Mouse (Mus musculus) heart, embryonic 13.5 days (tissue): ENCODE measurements at regions not wholly inside any gene's neighbourhood (a gene's known extent, or its start where the extent isn't known, plus 50 kb on each side); places are given as distances from the start of the nearest gene placed in this dataset.

ENCODE experiments used
- ATAC-seq: fragments of 200-750 bp; cut with Nextera tagmentation; 2 replicates; pipeline ENCODE4 v1.8.0; 2017; ENCODE audit warnings: moderate TSS enrichment; ENCODE audit not compliant: insufficient number of reproducible peaks, low FRiP score, low TSS enrichment; ENCODE audit errors: extremely low read depth
- H3K27ac ChIP-seq: fragments of 300-500 bp; sonication (generic); replicated peaks from 2 replicates; pipeline ENCODE4 v1.5.1; 2015; ENCODE audit warnings: moderate library complexity, mild to moderate bottlenecking, inconsistent platforms
- H3K27me3 ChIP-seq: fragments of 300-500 bp; sonication (generic); replicated peaks from 2 replicates; pipeline ENCODE4 v1.6.1; 2015; ENCODE audit warnings: mild to moderate bottlenecking, inconsistent platforms
- H3K36me3 ChIP-seq: fragments of 300-500 bp; sonication (generic); 2 replicates; pipeline ENCODE4 v1.6.1; 2015; ENCODE audit warnings: mild to moderate bottlenecking, inconsistent platforms
- H3K4me1 ChIP-seq: fragments of 300-500 bp; sonication (generic); 2 replicates; pipeline ENCODE4 v1.6.1; 2015; ENCODE audit warnings: inconsistent platforms
- H3K4me2 ChIP-seq: fragments of 300-500 bp; sonication (generic); 2 replicates; pipeline ENCODE4 v1.6.1; 2015; ENCODE audit warnings: inconsistent platforms, mild to moderate bottlenecking, moderate library complexity
- H3K4me3 ChIP-seq: fragments of 300-500 bp; sonication (generic); 2 replicates; pipeline ENCODE4 v1.5.1; 2015; ENCODE audit warnings: moderate library complexity, mild to moderate bottlenecking, inconsistent platforms
- H3K9ac ChIP-seq: fragments of 300-500 bp; sonication (generic); 2 replicates; pipeline ENCODE4 v1.6.1; 2015; ENCODE audit warnings: inconsistent platforms, mild to moderate bottlenecking, moderate library complexity
- H3K9me3 ChIP-seq: fragments of 300-500 bp; sonication (generic); 2 replicates; pipeline ENCODE4 v1.6.1; 2016; ENCODE audit warnings: inconsistent platforms
- WGBS: fragments of 180-500 bp; shearing (Covaris S2); methylation state at CpG from one replicate; pipeline ENCODE4 v1.1.7; 2015; ENCODE audit warnings: mixed read lengths; 5-methylcytosine and 5-hydroxymethylcytosine counted together

DNA sequence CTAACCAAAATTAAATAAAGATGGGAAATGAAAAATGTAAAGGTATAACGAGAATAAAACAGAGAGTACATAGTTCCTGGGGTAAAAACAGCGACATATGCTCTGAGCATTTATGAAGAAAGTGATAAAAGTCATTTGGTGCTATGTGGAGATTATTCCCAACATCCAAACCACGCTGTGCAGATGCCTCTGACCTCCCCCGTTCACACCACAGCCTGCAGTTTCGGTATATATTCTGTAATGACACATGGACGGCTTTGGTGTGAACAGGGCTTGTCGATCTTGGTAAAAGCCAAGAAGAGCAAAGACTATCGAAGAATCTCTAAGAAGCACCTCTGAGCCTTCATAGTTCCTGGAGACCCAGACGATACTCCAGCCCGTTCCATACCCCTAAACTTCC lies 95.2 kb upstream of the Ppp1r26 start:
- Histone ChIP-seq H3K4me2 (no peak overlapping the region), H3K4me1 (no peaks in the 10 kb centered on the region), H3K27ac (no peak overlapping the region), H3K27me3 (no peaks in the 10 kb centered on the region), H3K4me3 (no peak overlapping the region), H3K9me3 (peaks cover 2% of the 10 kb centered on the region; the same call in 1 of the 2 replicates), H3K36me3 (no peaks in the 10 kb centered on the region), H3K9ac (no peak overlapping the region)
- ATAC-seq, result no peak
- WGBS, result 81% methylated on average over 10 of the region's 10 CpGs

DNA sequence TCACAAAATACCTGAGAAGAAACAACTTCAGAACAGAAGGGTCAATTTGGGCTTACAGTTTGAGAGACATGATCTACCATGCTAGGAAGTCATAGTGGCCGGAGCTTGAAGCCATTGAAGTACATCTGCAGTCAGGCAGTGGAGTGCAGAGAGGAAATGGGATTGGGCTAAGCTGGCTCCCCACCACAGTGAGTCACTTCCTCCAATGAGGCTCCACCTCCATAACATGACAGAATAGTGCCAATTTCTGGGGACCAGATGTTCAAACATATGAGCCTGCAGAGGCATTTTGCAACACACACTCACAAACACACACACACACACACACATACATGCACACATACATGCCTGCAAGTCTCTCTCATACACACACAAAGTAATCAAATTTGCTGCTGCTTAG lies 93.7 kb upstream of the Ppp1r26 start:
- Histone ChIP-seq H3K27ac (no peak overlapping the region), H3K27me3 (no peaks in the 10 kb centered on the region), H3K4me2 (no peak overlapping the region), H3K4me1 (no peaks in the 10 kb centered on the region), H3K9me3 (peaks cover 9% of the 10 kb centered on the region; the same call in 1 of the 2 replicates), H3K36me3 (no peaks in the 10 kb centered on the region), H3K9ac (no peak overlapping the region), H3K4me3 (no peak overlapping the region)
- no peak for ATAC-seq
- 51% methylated on average over 1 of the region's 1 CpGs for WGBS

DNA sequence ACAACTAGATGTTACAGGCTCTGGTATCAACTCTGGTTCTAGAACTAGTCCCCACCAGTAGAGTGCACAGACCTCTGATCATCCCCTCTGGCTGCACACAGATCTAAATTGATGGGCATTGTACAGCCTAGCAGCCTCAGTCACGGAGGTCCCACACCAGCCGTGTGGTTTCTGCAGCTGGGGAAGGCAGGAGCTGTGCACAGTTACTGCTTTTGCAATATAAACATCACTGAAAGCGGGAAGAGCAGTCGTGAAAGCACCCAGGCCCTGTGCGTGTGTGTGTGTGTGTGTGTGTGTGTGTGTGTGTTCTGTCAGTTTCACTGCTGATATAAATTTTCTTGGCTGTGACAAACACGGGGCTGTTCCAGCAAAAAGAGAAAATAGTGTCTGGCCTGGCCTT lies 84.4 kb upstream of the Ppp1r26 start:
- Histone ChIP-seq H3K36me3 (no peaks in the 10 kb centered on the region), H3K4me2 (no peak overlapping the region), H3K27me3 (peaks cover 16% of the 10 kb centered on the region; the same call in 1 of the 2 replicates), H3K27ac (no peak overlapping the region), H3K4me3 (no peak overlapping the region), H3K4me1 (no peaks in the 10 kb centered on the region), H3K9ac (no peak overlapping the region), H3K9me3 (peaks cover 6% of the 10 kb centered on the region; the same call in 1 of the 2 replicates)
- WGBS, result 63% methylated on average over 6 of the region's 6 CpGs
- ATAC-seq, result no peak

DNA sequence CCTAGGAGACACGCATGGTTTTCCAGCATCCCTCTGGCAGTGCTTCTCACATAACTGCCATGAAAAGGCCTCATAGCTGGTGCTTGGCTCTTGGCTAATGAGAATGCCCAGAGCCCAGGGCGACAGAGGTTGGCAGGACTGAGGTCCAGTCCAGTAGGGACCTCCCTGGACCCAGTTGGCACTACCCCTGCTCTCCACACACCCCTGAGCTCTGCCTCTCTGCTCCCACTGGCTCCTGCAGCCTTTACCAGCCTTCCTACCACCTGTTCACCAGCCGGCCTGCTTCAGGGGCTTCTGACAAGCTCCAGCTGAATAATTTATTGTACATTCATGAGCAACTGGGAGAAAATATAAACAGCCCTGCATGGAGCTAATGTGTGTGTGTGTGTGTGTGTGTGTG lies 82.0 kb upstream of the Ppp1r26 start:
- no peaks in the 10 kb centered on the region for H3K9me3 ChIP-seq
- no peaks in the 10 kb centered on the region for H3K36me3 ChIP-seq
- peaks cover 30% of the 10 kb centered on the region for H3K27me3 ChIP-seq
- H3K4me1 ChIP-seq, result peaks cover 7% of the 10 kb centered on the region
- H3K9ac ChIP-seq, result no peak overlapping the region
- H3K4me3 ChIP-seq, result no peak overlapping the region
- ATAC-seq, result no peak
- WGBS, result 71% methylated on average over 3 of the region's 3 CpGs
- no peak overlapping the region for H3K27ac ChIP-seq
- no peak overlapping the region for H3K4me2 ChIP-seq

DNA sequence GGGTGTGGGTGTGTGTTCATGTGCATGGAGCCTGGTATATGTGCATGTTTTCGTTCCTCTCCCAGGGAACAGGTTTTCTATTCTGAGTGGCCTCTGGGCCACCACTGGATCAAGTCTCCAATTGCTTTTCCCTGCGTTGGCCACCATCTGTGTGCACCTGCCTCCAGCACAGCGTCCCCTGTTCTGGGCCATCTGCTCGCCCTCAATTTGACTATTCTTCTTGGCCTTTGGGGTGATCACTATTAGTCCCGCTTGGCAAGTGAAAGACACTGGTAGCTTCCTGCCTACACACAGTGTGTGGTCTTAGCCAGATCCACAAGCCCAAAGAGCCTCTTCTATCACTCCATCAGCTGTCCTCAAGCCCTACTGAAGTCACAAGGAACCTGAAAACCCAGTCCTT lies 80.8 kb upstream of the Ppp1r26 start:
- no peak overlapping the region for H3K9ac ChIP-seq
- H3K4me3 ChIP-seq, result no peak overlapping the region
- no peak for ATAC-seq
- H3K36me3 ChIP-seq, result no peaks in the 10 kb centered on the region
- H3K27ac ChIP-seq, result no peak overlapping the region
- no peaks in the 10 kb centered on the region for H3K9me3 ChIP-seq
- no peak overlapping the region for H3K4me2 ChIP-seq
- 74% methylated on average over 5 of the region's 5 CpGs for WGBS
- H3K27me3 ChIP-seq, result peaks cover 30% of the 10 kb centered on the region
- H3K4me1 ChIP-seq, result peaks cover 17% of the 10 kb centered on the region

DNA sequence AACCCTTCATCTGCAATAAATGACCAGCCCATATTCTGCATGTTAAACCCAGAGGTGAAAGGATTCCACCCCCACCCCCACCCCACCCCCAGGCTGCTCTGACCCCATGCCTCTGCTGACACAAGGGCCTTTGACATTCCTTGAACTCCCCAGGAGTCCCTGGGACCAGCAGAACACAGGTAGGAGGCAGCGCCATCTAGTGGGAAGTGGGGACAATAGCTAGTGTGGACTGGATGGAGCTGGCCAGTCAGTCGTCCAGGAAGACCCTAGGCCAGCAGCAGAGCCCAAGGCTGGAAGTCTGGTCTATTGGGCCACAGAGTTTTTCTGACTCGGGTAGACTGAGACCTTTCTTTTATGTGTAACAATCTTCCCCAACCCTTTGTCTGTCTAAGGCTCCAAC lies 71.8 kb upstream of the Ppp1r26 start:
- 17% methylated on average over 3 of the region's 3 CpGs for WGBS
- Histone ChIP-seq H3K4me3 (no peak overlapping the region), H3K9ac (no peak overlapping the region), H3K4me1 (peaks cover 24% of the 10 kb centered on the region), H3K27ac (no peak overlapping the region), H3K36me3 (no peaks in the 10 kb centered on the region), H3K27me3 (peaks cover 23% of the 10 kb centered on the region), H3K9me3 (no peaks in the 10 kb centered on the region), H3K4me2 (no peak overlapping the region)
- no peak for ATAC-seq

DNA sequence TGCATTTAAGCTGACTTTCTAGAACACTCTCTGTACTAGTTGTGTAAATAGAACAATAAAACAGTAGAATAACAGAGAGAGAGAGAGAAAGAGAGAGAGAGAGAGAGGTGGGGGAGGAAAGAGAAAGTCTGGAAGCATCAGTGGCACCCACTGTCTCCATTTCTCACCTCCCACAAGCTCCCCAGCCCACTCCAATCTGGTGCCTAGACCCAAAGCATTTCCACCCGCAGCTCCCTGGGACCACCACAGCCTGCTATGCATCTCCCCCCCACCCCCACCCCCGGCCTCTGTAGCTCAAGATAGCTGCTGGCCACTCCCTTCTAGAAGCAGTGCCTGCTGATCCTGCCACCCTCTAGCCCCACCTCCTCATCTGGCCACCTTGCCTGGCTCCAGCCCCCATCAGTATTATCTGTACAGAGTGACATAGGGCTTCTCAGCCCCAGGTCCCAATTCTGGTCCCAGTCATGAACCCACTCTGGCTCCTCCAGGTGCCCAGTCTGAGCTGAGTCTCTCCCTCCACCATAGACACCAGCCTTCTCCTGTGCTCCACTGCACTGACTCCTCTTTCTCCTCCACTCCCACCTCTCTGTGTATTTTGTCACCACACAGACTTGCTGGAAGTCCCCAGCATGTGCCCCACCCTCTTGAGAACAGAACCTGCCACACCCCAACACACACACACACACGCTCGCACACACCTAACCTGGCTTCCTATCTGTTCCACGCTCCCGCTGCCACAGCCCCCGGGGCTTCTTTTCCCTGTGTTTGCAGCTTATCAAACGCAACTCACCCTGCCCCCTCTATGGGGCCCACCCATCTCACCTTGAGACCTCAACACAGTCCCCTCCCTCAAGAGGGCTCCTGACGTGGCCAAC lies 68.4 kb upstream of the Ppp1r26 start:
- Histone ChIP-seq H3K36me3 (no peaks in the 10 kb centered on the region), H3K4me3 (no peak overlapping the region), H3K9ac (no peak overlapping the region), H3K27ac (no peak overlapping the region), H3K27me3 (peaks cover 36% of the 10 kb centered on the region), H3K4me2 (peak overlapping the region; percentile 18; the same call in 1 of the 2 replicates), H3K9me3 (no peaks in the 10 kb centered on the region), H3K4me1 (peaks cover 16% of the 10 kb centered on the region)
- WGBS, result 38% methylated on average over 9 of the region's 9 CpGs
- ATAC-seq, result no peak

DNA sequence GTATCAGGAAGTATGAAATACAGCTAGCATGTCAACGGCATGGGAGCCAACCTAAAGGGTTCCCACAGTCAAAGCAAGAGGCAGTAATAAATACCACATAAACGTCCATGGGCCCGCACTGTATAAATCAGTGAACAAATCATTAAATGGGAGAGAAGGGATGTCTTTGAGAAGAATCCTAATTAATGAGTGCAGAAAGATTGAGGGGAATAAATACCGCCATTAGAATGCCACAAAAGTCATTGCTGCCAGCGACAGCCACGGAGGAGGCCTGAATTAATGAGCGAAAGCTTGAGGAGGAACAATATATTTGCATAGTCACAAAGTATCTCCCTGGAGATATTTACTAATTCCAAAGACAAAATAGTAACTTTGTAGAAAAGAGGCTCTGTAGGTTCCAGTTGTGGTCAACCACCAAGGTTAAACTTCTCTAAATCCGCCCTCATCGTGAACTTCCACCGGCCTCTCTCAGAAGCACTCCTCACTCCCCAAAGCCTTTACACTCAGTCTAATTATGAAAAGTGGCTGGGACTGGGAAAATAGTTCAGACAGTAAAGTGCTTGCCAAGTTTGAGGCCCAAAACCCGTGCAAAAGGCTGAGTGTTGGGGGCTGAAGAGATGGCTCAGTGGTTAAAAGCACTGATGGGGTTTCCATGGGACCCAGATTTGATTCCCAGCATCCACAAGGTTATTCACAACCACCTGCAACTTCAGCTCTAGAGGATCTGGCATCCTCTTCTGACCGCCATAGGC lies 64.4 kb upstream of the Ppp1r26 start:
- Histone ChIP-seq H3K9ac (no peak overlapping the region), H3K4me1 (peaks cover 16% of the 10 kb centered on the region), H3K9me3 (no peaks in the 10 kb centered on the region), H3K36me3 (no peaks in the 10 kb centered on the region), H3K27ac (no peak overlapping the region), H3K27me3 (peaks cover 32% of the 10 kb centered on the region), H3K4me2 (no peak overlapping the region), H3K4me3 (no peak overlapping the region)
- ATAC-seq, result no peak
- WGBS, result 86% methylated on average over 12 of the region's 12 CpGs

DNA sequence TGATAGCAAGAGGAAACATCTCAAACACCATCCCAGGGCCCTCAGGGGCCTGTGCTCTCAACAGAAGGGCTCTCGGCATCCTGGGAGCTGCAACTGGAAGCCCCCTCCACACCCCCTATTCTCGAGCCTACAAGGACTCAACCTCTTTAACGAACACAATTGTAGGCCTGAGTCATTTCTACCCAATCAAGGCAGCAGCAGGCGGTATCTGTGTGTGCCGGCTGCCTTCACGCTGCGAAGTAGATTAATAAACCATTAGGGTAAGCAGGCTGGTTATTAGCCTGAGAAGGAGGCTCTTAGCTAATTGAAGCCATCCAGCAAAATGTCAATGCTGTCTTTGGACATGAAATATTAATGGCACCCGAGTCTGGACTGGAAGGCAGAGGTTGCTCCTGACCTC lies 61.7 kb upstream of the Ppp1r26 start:
- WGBS, result 65% methylated on average over 8 of the region's 8 CpGs
- peaks cover 22% of the 10 kb centered on the region for H3K27me3 ChIP-seq
- H3K9ac ChIP-seq, result no peak overlapping the region
- H3K9me3 ChIP-seq, result no peaks in the 10 kb centered on the region
- H3K4me3 ChIP-seq, result no peak overlapping the region
- no peak for ATAC-seq
- H3K4me1 ChIP-seq, result no peaks in the 10 kb centered on the region
- H3K4me2 ChIP-seq, result no peak overlapping the region
- no peak overlapping the region for H3K27ac ChIP-seq
- H3K36me3 ChIP-seq, result no peaks in the 10 kb centered on the region

DNA sequence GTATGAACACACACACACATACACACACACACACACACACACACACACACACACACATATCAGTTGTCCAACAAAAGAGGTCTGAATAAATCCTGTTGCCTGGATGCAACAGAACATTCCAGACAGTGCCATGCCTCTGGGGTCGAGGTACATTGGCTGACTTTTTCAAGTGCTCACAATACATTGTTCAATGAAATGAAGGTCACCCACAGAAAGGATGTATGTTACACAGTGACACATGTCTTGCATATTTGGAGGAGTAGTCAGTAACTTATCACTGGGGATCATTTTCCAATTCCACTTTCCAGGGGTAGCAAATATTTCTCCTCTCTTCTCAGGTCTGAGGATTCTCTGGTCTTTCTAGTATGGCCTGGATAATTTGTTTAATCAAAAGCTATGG lies 59.8 kb upstream of the Ppp1r26 start:
- H3K9me3 ChIP-seq, result no peaks in the 10 kb centered on the region
- H3K4me2 ChIP-seq, result no peak overlapping the region
- no peaks in the 10 kb centered on the region for H3K4me1 ChIP-seq
- ATAC-seq, result no peak
- H3K4me3 ChIP-seq, result no peak overlapping the region
- H3K27ac ChIP-seq, result no peak overlapping the region
- no peak overlapping the region for H3K9ac ChIP-seq
- H3K36me3 ChIP-seq, result no peaks in the 10 kb centered on the region
- H3K27me3 ChIP-seq, result peaks cover 22% of the 10 kb centered on the region; the same call in 1 of the 2 replicates
- WGBS, result 38% methylated on average over 1 of the region's 1 CpGs

DNA sequence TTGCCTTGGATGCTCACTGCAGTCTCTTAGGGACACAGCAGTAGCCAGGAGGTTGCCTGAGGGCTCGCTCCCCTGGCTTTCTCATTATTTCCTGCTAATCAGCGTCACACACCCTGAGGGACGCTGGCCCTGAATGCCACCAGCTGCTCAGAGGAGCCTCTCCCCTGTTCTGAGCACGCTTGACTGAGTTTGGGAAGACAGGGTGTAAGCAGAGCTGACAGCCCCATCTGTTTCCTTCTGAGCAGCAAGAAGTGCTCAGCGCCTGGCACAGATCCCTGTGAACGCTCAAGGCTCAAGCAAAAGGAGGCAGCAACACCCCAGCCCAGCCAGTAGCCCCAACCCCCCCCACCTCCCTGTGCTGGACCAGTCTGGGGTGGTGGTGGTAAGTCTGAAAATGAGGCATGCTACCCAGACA lies 59.2 kb upstream of the Ppp1r26 start:
- no peak for ATAC-seq
- Histone ChIP-seq H3K27me3 (peaks cover 22% of the 10 kb centered on the region; the same call in 1 of the 2 replicates), H3K9ac (no peak overlapping the region), H3K9me3 (no peaks in the 10 kb centered on the region), H3K27ac (no peak overlapping the region), H3K36me3 (no peaks in the 10 kb centered on the region), H3K4me1 (no peaks in the 10 kb centered on the region), H3K4me2 (no peak overlapping the region), H3K4me3 (no peak overlapping the region)
- 28% methylated on average over 6 of the region's 6 CpGs for WGBS
